Mouse (Mus musculus) E14TG2a.4 (cell line): ENCODE results near the gene Nle1.

Source experiments
- CTCF ChIP-seq: conservative IDR thresholded peaks from 2 replicates; pipeline ENCODE4 v1.5.1; 2014; ENCODE audit warnings: low read length
- NANOG ChIP-seq: IDR thresholded peaks from 2 replicates; pipeline ENCODE4 v1.6.1; 2014; ENCODE audit warnings: borderline replicate concordance, low read length, mixed read lengths
- POU5F1 ChIP-seq: IDR thresholded peaks from 2 replicates; pipeline ENCODE4 v1.6.1; 2014; ENCODE audit warnings: low read length, borderline replicate concordance

- TF ChIP-seq CTCF (no peak), POU5F1 (no peak), NANOG (no peak)
Observed at GRCm38 (mm10) chr11:82869506-82870172, 38.6 kb downstream of the Nle1 start.
